Mouse (Mus musculus) intestine, postnatal 0 days (tissue): Measurements from ENCODE around the gene Golga2. TPM values are rescaled to one million over a fixed set of nuclear protein-coding genes. Genes with fewer than 3 reads are reported as not detected.

Experiments used
- ATAC-seq: fragments of 200-750 bp; cut with Nextera tagmentation; 2 replicates; pipeline ENCODE4 v1.8.0; 2017; ENCODE audit warnings: mild to moderate bottlenecking, moderate TSS enrichment, moderate library complexity
- H3K27ac ChIP-seq: fragments of 300-500 bp; sonication (generic); 2 replicates; pipeline ENCODE4 v1.5.1; 2014; ENCODE audit warnings: mild to moderate bottlenecking, low read depth, low read length, moderate library complexity
- H3K27me3 ChIP-seq: fragments of 300-500 bp; sonication (generic); replicated peaks from 2 replicates; pipeline ENCODE4 v1.6.1; 2014; ENCODE audit warnings: low read length, mixed read lengths; ENCODE audit not compliant: control insufficient read depth, insufficient read depth
- H3K36me3 ChIP-seq: fragments of 300-500 bp; sonication (generic); 2 replicates; pipeline ENCODE4 v1.6.1; 2014; ENCODE audit warnings: mild to moderate bottlenecking, moderate library complexity; ENCODE audit not compliant: control insufficient read depth, insufficient read depth
- H3K4me1 ChIP-seq: fragments of 300-500 bp; sonication (generic); replicated peaks from 2 replicates; pipeline ENCODE4 v1.6.1; 2014; ENCODE audit warnings: antibody characterized with exemption, low read length, mixed read lengths; ENCODE audit not compliant: control insufficient read depth, insufficient read depth
- H3K4me2 ChIP-seq: fragments of 300-500 bp; sonication (generic); replicated peaks from 2 replicates; pipeline ENCODE4 v1.6.1; 2014; ENCODE audit warnings: low read depth, mild to moderate bottlenecking, moderate library complexity
- H3K4me3 ChIP-seq: fragments of 300-500 bp; sonication (generic); 2 replicates; pipeline ENCODE4 v1.5.1; 2014; ENCODE audit warnings: low read depth, low read length
- H3K9ac ChIP-seq: fragments of 300-500 bp; sonication (generic); 2 replicates; pipeline ENCODE4 v1.6.1; 2014; ENCODE audit warnings: mild to moderate bottlenecking, low read depth, low read length
- H3K9me3 ChIP-seq: fragments of 300-500 bp; sonication (generic); 2 replicates; pipeline ENCODE4 v1.6.1; 2016; ENCODE audit warnings: mixed run types; ENCODE audit not compliant: control insufficient read depth
- CTCF ChIP-seq: sonication (generic); IDR thresholded peaks from 2 replicates; pipeline ENCODE4 v1.5.1; 2016; ENCODE audit warnings: low read depth, mild to moderate bottlenecking, control low read depth, antibody characterized with exemption, moderate library complexity
- WGBS: fragments of 180-500 bp; shearing (Covaris S2); extraction: QIAGEN DNeasy Blood & Tissue Kit; methylation state at CpG from one replicate; pipeline ENCODE4 v1.1.7; 2014; 5-methylcytosine and 5-hydroxymethylcytosine counted together
- polyA plus RNA-seq: library from polyadenylated mRNA; unstranded; fragments of >200 nt; fragmentation: Nextera tagmentation; extraction: Ambion mirVana; gene quantifications from 2 replicates; pipeline ENCODE4 v1.2.1, GENCODE M21; 2015

Golga2 gene
- polyA plus RNA-seq, 1 experiment from 2014 or later, result 15.2 TPM

GRCm38 (mm10) chr2:32299469-32299868, 12.3 kb downstream of the Golga2 start:
- no peak overlapping the region for H3K4me3 ChIP-seq
- peaks cover 67% of the 10 kb centered on the region for H3K36me3 ChIP-seq
- H3K27ac ChIP-seq, result no peak overlapping the region
- H3K9me3 ChIP-seq, result no peaks in the 10 kb centered on the region
- no peaks in the 10 kb centered on the region for H3K27me3 ChIP-seq
- no peak overlapping the region for H3K4me2 ChIP-seq
- no peak overlapping the region for H3K9ac ChIP-seq
- TF ChIP-seq CTCF, result no peak
- 87% methylated on average over 4 of the region's 4 CpGs for WGBS
- H3K4me1 ChIP-seq, result no peaks in the 10 kb centered on the region
- ATAC-seq, result no peak

GRCm38 (mm10) chr2:32302952-32303351, 15.8 kb downstream of the Golga2 start:
- H3K27me3 ChIP-seq, result no peaks in the 10 kb centered on the region
- H3K27ac ChIP-seq, result no peak overlapping the region
- no peaks in the 10 kb centered on the region for H3K4me1 ChIP-seq
- H3K4me2 ChIP-seq, result no peak overlapping the region
- no peak overlapping the region for H3K4me3 ChIP-seq
- no peak overlapping the region for H3K9ac ChIP-seq
- H3K36me3 ChIP-seq, result peaks cover 88% of the 10 kb centered on the region
- WGBS, result 94% methylated on average over 9 of the region's 10 CpGs
- ATAC-seq, result no peak
- TF ChIP-seq CTCF, result peak; percentile 55
- no peaks in the 10 kb centered on the region for H3K9me3 ChIP-seq

GRCm38 (mm10) chr2:32304145-32304832, 17.1 kb downstream of the Golga2 start:
- Histone ChIP-seq H3K9me3 (no peaks in the 10 kb centered on the region), H3K36me3 (peaks cover 87% of the 10 kb centered on the region), H3K27me3 (no peaks in the 10 kb centered on the region), H3K4me3 (no peak overlapping the region), H3K4me1 (no peaks in the 10 kb centered on the region), H3K4me2 (no peak overlapping the region), H3K9ac (no peak overlapping the region), H3K27ac (no peak overlapping the region)
- WGBS, result 55% methylated on average over 8 of the region's 8 CpGs
- ATAC-seq, result peak; percentile 18; the same call in 1 of the 2 replicates
- peak; percentile 87 for TF ChIP-seq CTCF

- no peak overlapping the region for H3K4me2 ChIP-seq
- no peaks in the 10 kb centered on the region for H3K27me3 ChIP-seq
- no peaks in the 10 kb centered on the region for H3K9me3 ChIP-seq
- H3K36me3 ChIP-seq, result peaks cover 93% of the 10 kb centered on the region
- no peak for ATAC-seq
- H3K9ac ChIP-seq, result no peak overlapping the region
- 90% methylated on average over 5 of the region's 5 CpGs for WGBS
- H3K27ac ChIP-seq, result no peak overlapping the region
- no peak overlapping the region for H3K4me3 ChIP-seq
- TF ChIP-seq CTCF, result no peak
- no peaks in the 10 kb centered on the region for H3K4me1 ChIP-seq
These were observed 18.5 kb downstream of the Golga2 start for GRCm38 (mm10) chr2:32305668-32306067.

GRCm38 (mm10) chr2:32306176-32306575, 19.0 kb downstream of the Golga2 start:
- 84% methylated on average over 9 of the region's 9 CpGs for WGBS

GRCm38 (mm10) chr2:32307247-32307798, 20.1 kb downstream of the Golga2 start:
- Histone ChIP-seq H3K9me3 (no peaks in the 10 kb centered on the region), H3K4me1 (0 out of 2 replicates have a peak, but pooled peaks cover 4% of the 10 kb centered on the region), H3K27me3 (no peaks in the 10 kb centered on the region), H3K4me3 (no peak overlapping the region), H3K27ac (no peak overlapping the region), H3K4me2 (no peak overlapping the region), H3K36me3 (peaks cover 82% of the 10 kb centered on the region), H3K9ac (no peak overlapping the region)
- no peak for TF ChIP-seq CTCF
- WGBS, result 91% methylated on average over 6 of the region's 6 CpGs
- no peak for ATAC-seq

More at GRCm38 (mm10) chr2:32306176-32306575, 19.0 kb downstream of the Golga2 start:
- TF ChIP-seq CTCF, result no peak
- ATAC-seq, result no peak
- Histone ChIP-seq H3K4me1 (no peaks in the 10 kb centered on the region), H3K27me3 (no peaks in the 10 kb centered on the region), H3K36me3 (peaks cover 93% of the 10 kb centered on the region), H3K9ac (no peak overlapping the region), H3K27ac (0 out of 2 replicates have a peak overlapping the region, but pooled peaks have one; percentile 7), H3K4me3 (no peak overlapping the region), H3K9me3 (no peaks in the 10 kb centered on the region), H3K4me2 (no peak overlapping the region)
